Mouse (Mus musculus): Measurements from ENCODE around the gene Hs3st6.
"Not testable (repeated sequence)": the region's sequence is repeated elsewhere in the genome, so short reads cannot be mapped to it uniquely, and the experiment has no call there.

Gene Hs3st6

DNA sequence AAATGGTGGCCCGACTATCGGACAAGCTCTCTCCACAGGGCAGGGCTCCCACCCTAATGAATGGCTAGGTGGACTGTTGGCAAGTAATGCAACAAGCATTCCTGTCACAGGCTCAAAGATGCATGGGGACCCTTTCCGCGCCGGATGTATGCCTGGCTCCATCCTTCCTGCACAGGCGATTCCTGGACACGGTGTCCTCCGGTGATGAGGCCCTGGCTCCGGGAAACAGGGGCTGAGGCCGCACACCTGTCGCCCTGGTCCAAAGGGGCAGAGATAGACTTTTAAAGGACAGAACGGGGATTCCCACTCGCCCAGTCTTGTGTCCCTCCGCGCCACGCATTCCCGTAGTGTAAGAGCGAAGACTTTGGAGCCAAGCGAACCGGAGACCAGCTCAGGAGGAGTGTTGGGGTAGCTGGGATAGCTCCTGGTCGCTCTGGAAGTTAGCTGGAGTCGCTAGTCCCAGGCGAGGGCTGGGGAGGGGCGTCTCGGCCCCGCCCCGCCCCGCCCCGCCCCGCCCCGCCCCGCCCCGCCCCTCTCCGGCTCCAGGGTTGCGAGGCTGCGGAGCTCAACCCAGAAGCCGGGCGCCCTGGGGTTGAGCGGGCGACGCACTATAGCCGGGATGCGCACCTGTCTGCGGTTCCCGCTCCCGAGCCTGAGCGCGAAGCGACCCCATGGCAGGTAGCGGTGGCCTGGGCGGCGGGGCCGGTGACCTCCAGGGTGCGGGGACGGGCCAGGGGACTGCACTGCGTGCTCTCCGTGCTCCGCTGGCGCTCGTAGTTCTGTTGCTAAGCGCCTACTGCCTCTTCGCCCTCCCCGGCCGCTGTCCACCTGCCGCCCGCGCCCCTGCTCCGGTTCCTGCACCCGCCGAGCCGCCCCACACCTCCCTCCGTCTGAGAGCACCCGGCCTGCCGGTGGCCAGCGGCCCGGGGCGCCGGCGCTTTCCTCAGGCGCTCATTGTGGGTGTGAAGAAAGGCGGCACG, at the start of gene Hs3st6:
TSS of gene Hs3st6 (plus strand) at position 574 of the 980 bp plus-strand sequence.
- no peak for DNase-seq (ENCODE audit: low spot score in 2 of 2)

DNA sequence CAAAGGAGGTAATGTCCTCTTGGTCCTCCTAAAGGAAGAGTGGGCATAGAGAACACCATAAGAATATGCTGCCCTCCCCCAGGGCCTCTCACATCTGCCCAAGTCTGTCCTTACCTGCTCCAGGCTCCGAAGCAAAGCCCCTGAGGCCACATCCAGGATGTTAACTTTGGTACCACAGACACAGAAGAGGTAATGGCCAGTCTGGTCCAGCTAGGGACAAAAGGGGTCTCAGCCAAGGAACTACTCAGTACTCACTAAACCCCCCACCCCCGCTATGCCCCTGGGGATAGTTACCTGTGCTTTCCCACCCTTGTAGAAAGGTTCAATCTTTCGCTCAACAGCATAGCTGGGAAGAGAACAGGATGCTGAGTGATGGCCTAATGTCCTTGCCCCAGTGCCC, 47.0 kb upstream of the Hs3st6 start:
- peak in 1 of 2 experiments; percentile 29 for DNase-seq (ENCODE audit: low spot score in 2 of 2)

DNA sequence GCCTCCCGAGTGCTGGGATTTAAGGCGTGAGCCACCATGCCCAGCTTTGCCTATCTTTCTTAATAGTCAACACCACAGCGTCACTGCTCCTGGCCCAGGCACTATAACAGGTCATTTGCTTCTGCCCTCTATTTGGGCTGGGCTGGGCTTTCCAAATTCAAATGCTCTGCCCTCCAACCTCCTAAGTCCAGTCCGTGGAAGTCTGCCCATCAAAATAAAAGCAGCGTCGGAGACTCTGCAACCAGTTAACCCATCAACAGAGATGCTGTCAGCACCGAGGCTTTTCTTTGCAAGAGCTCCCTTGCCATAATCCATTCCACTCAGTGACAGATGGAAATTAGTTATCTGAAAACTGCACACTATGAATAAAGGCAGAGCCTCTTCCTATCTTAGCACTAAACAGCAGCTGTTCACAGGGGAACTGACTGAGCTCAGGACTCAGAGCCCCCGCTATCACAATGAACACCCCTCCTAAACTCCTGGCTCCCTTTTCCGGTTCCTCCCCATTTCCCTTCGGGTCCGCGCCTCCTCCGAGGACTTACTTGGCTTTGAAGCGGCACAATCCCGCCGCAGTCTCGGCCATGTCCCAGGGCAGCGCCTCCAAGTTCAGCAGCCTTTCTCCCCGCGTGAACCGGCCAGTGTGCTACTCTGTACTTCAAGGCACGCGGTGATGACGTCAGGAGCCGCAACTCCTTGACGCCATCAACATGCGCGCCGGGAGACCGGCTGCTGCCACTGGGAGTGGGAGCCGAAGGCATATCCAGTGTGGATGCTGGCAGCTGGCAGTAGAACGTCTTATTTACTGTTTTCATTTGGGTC, 45.6 kb upstream of the Hs3st6 start, which contains the start of gene Tbl3:
TSS of gene Tbl3 (minus strand) at position 679 of the 819 bp plus-strand sequence.
- DNase-seq (ENCODE audit: low spot score in 2 of 2): peak; percentile 97

GRCm38 (mm10) chr17:24707801-24708425, 44.9 kb upstream of the Hs3st6 start:
- DNase-seq (ENCODE audit: low spot score in 2 of 2): no peak

DNA sequence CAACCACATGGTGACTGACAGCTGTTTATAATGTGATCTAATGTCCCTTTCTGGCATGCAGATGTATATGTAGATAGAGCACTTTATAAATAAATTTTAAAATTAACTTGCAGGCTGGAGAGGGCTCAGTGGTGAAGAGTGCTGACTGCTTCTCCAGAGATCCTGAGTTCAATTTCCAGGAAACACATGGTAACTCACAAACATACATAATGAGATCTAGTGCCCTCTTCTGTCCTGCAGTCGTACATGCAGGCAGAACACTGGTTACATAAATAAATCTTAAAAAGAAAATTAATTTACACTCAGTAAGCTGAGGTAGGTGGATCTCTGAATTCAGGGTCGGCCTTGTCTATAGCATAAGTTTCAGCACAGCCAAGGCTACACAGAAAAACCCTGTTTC, 44.1 kb upstream of the Hs3st6 start:
- no peak for DNase-seq (ENCODE audit: low spot score in 2 of 2)

- no peak for DNase-seq (ENCODE audit: low spot score in 2 of 2)
Measured at GRCm38 (mm10) chr17:24715556-24715955, 37.2 kb upstream of the Hs3st6 start.

DNA sequence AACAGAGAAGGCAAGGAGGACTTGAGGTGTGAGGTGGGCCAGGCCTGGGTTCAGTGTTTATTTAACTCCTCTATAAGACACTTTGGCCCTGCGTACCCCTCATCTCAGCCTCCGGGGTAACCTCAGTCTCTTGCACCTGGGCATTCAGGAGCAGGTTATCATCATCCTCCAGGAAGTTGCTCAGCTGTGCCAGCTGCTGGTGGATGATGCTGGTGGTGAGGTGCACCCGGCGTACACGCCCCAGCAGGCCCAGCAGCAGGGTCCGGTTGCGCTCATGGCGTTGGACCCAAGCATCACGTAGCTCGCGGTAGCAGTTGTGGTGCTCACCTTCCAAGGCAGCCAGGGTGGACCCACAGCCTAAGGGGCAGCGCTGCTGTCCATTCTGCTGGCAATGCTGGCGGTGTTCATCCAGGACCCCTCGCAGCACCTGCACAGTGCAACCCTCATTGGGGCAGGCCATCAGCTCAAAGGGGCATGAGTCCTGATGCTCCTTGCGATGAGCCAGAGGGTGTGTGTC, 36.6 kb upstream of the Hs3st6 start:
- DNase-seq (ENCODE audit: low spot score in 2 of 2): peak in 1 of 2 experiments; percentile 35

DNA sequence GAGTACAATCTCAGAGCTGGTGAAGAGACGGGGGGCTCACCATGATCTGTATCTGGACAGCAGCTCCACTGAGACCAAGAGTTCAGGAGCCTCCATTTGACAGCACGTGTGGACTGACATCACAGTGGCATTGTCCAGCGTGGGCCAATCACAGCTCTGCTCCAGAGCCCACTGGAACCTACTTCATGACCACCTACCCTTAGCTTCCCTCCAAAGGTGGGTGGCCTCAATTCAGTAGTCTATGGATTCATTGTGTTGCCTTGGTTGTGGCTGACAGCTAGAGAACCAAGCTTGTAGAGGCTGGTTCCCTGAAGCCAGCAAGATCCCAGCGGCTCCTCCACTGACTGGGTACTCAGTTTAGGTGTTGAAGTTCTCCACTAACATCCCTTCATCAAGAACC, 34.8 kb upstream of the Hs3st6 start, which contains the start of the genes Rnf151 and Rps2:
TSS of gene Rnf151 (minus strand) at position 121 of the 400 bp plus-strand sequence.
TSS of gene Rps2 (plus strand) at position 174 of the 400 bp plus-strand sequence.
- no peak for DNase-seq (ENCODE audit: low spot score in 2 of 2)

DNA sequence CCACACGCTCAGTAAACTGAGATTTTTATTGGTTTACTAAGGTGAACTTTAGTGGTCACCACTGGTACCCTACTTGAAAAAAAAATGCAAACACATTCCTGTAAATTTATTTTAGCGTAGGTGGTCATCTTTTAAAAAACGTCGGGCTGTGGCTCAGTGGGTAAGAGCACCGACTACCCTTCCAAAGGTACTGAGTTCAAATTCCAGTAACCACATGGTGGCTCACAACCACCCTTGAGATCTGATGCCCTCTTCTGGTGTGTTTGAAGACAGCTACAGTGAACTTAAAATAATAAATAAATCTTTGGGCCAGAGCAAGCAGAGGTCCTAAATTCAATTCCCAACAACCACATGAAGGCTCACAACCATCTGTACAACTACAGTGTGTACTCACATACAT, 33.9 kb upstream of the Hs3st6 start:
- not testable (repeated sequence) for DNase-seq (ENCODE audit: low spot score in 2 of 2)

DNA sequence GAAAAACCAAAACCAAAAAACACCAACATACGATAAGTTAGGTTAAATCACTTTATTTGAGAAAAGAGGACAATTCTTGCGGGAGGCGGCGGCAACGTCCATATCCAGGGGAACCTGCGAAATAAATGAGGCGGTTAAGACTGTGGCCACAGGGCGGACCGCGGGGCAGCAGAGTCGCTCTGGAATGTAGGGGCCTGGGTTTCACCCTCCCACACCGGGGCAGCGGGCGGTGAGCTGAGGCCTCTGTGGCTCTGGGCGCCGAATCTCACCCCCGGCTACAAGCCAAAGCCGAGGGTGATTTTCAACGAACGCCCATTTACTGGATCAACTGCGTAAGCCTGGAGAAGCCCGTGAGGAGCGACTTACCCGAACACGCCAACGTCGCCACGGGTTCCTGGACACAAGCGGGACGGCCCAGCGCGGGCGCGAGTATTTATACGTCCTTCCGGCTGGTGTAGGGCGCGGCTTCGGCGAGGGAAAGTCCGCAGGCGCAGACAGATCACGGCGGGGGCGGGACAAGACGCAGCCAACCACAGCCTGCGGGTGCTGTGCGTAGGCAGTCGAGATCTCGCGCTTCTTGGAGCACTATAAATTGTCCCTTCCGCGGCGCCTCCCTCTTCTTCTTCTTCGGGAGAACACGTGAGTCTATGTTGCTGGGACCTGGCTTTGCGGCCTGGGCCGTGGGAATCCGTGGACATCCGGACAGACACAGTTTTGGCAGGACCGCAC, 33.1 kb upstream of the Hs3st6 start:
- DNase-seq (ENCODE audit: low spot score in 2 of 2): peak; percentile 100

DNA sequence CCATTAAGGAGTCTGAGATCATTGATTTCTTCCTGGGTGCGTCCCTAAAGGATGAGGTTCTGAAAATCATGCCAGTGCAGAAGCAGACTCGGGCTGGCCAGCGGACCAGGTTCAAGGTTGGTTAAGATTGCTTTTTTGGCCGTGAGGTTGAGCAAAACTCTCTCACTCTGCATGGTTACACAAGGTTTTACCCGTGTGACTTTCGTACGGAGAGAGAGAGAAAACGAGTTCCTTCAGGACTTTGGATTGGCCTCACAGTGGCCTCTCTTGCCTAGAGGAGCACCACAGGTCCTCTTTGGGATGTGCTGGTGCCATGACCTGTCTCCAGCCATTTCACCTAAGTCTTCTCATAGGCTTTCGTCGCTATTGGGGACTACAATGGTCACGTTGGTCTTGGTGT, 32.2 kb upstream of the Hs3st6 start:
- not testable (repeated sequence) for DNase-seq (ENCODE audit: low spot score in 2 of 2)

DNA sequence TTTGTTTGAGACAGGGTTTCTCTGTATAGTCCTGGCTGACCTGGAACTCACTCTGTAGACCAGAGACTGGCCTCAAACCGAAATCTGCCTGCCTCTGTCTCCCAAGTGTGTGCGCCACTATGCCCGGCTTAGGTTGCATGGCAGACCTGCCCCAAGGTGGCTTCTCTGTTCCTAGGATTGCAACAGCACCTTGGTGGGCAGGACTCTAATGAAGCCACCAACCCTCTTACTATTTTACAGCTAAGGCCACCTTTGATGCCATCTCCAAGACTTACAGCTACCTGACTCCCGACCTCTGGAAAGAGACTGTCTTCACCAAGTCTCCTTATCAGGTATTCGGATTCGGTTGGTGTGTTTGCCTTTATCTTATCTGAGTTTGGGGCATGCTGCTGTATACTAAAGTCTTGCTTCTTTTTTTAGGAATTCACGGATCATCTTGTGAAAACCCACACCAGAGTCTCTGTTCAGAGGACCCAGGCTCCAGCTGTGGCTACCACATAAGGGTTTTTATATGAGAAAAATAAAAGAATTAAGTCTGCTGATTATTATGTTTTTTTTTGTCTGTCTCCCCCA, 31.3 kb upstream of the Hs3st6 start:
- DNase-seq (ENCODE audit: low spot score in 2 of 2): not testable (repeated sequence)

DNA sequence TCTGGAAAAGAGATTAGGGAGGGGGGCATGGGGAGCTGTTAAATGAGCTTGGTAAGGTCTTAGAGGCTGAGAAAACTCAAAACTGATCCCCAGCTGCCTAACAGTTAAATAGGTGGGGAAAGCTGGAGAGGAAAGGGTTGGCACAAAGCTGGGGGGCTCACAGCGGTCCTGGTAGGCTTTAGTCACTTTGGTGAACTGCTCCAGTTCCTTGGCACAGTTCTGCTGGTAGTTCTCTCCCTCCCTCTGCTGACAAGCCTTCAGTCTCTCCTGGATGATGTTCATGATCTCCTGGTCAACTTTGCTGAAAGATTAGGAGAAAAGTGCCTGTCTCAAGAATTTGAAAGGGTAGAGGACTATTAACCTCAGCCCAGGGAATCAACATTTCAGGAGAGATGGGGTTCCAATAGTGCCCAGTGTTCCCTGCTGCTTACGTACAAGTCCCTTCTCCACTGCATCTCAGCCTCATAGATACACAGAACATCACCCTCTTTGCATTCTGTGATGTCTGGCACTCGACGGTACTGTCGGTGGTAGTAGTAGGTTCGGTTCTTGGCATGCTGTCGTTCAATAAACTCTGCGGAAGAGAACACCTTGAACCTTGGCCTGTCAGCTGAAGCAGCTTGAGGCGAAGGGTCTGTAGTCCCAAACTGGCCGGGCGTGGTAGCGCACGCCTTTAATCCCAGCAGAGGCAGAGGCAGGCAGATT, 30.4 kb upstream of the Hs3st6 start:
- DNase-seq (ENCODE audit: low spot score in 2 of 2): no peak

DNA sequence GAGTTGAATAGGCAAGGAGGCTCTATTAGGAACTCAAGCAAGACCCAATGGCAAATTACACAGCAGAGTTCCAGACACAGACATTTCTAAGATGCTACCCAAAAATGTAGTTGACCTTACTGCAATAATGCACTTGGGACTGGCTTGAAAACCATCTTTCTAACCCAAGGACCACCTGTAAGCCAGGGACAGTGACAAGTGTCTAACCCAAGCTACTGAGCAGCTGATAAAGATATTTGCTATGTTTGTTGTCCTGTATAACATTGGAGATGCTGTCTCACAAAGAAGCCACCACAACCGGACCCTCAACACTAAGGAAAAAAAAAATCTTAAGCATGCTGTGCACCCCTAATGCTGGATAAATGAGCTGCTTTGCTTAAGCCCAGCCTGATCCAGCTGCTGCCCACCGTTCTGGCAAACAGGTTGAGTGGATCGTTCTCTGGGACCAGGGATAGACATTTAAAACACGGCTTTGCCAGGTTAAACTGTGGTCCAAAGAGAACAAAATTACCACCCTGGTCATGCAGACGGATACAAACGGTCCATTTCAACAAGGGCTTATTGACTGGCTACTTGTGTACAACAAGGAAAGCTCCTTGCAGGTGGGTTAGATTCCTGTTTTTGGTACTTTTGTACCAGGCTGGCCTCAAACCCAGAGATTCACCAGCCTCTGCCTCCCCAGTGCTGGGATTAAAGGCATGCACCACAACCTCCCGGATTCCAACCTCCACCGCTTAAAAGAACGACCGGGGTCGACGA, 29.5 kb upstream of the Hs3st6 start:
- no peak for DNase-seq (ENCODE audit: low spot score in 2 of 2)

DNA sequence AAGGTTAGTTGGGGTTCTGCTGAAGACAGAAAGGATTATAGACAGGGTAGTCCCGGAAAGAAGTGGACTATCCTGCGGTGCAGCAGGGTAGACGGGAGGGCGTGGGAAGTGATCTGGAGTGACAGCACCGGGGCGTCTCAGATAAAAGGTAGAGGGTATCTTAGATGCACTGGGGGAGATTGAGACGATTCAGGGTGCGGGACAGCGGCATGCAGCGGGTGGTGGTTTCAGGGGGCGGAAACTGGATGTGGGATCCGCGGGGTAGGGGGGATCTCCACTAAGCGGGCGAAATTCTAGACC, 29.0 kb upstream of the Hs3st6 start:
- DNase-seq (ENCODE audit: low spot score in 2 of 2): no peak

DNA sequence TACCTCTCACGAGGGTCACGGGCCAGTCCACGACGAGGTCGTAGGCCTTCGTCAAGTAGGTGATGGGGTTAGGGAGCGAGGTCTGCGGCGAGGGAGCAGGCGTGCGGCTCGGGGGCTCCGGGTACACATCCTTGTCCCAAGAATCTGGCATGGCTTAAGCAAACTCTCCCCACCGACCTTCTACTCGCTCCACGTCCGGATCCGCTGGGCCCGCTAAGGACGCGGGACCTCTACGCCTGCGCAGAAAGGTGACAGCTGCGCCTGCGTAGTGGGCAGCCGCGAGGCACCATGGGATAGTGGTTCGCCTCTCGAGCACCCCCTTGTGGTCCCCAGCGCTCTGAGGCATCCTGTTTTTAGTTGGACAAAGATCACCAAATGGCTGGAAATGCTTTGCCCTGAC, 28.6 kb upstream of the Hs3st6 start, which contains the start of gene Ndufb10:
TSS of gene Ndufb10 (minus strand) at position 295 of the 400 bp plus-strand sequence.
- DNase-seq (ENCODE audit: low spot score in 2 of 2): peak; percentile 96 to 98

DNA sequence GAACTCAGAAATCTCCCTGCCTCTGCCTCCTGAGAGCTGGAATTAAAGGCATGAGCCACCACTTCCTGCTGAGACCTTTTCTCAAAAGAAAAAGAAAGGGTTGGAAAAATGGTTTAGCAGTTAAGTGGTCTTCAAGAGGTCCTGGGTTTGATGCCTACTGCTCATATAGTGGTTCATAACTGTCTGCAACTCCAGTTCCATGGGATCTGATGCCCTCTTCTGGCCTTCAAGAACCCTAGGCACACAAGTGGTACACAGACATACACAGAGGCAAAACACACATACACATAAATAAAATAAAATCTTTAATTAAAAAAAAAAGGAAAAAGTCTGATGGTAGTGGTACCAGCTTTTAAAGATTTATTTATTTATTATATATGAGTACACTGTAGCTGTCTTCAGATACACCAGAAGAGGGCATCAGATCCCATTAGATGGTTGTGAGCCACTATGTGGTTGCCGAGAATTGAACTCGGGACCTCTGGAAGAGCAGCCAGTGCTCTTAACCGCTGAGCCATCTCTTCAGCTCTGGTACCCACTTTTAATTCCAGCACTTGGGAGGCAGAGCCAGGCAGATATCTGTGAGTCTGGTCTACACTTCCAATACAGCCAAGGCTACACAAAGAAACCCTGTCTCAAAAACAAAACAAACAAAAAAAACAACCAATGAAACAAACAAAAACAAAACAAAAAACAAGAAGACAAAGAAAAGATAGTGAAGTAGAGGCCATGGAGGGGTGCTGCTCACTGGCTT, 27.0 kb upstream of the Hs3st6 start:
- no peak for DNase-seq (ENCODE audit: low spot score in 2 of 2)

DNA sequence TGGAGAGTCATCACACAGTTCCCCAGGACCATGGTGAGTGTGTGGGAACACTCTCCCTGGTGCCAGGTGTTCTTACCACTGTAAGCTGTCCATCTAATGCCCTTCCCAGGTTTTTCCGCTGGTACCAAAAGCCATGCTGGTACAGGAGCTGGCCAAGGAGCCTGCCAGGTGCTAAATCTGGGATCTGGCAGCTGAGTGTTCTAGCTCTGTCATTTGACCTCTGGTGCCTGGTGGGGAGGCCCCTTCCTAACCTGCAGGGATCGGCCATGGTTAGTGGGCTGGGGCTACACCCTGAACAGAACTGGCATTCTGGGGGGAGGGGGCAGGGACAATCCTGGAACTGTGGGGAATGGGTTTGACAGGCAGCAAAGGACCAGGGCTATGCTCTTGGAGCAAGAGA, 25.2 kb upstream of the Hs3st6 start, which contains the start of gene Rpl3l:
TSS of gene Rpl3l (plus strand) at position 203 of the 400 bp plus-strand sequence.
- no peak for DNase-seq (ENCODE audit: low spot score in 2 of 2)
